Mouse (Mus musculus): ENCODE measurements around the gene Tgfbi. TPM values are rescaled to one million over a fixed set of nuclear protein-coding genes. Genes with fewer than 3 reads are reported as not detected.

Gene Tgfbi
- polyA plus RNA-seq, 1 experiment from 2014 or later = 64.4 TPM

- peak overlapping the region; percentile 53 for H3K27ac ChIP-seq (replicated peaks)
- H3K36me3 ChIP-seq = peaks cover 12% of the 10 kb centered on the region
- H3K4me1 ChIP-seq = peaks cover 17% of the 10 kb centered on the region
- ATAC-seq (ENCODE audit: insufficient number of reproducible peaks, low FRiP score, low TSS enrichment, low read depth) = peak; percentile 60
- H3K9ac ChIP-seq = no peak overlapping the region
- WGBS = 11% methylated on average over 7 of the region's 7 CpGs
- no peaks in the 10 kb centered on the region for H3K9me3 ChIP-seq (replicated peaks)
- no peak overlapping the region for H3K4me3 ChIP-seq (replicated peaks)
- H3K4me2 ChIP-seq (replicated peaks) = no peak overlapping the region
- no peaks in the 10 kb centered on the region for H3K27me3 ChIP-seq
Measured at GRCm38 (mm10) chr13:56634139-56634615, 24.9 kb downstream of the Tgfbi start.

- Histone ChIP-seq H3K4me3 (replicated peaks) (no peak overlapping the region), H3K36me3 (peaks cover 12% of the 10 kb centered on the region), H3K27ac (replicated peaks) (peak overlapping the region; percentile 53), H3K4me1 (peaks cover 17% of the 10 kb centered on the region), H3K9me3 (replicated peaks) (no peaks in the 10 kb centered on the region), H3K27me3 (no peaks in the 10 kb centered on the region), H3K4me2 (replicated peaks) (no peak overlapping the region), H3K9ac (no peak overlapping the region)
- WGBS = 10% methylated on average over 7 of the region's 7 CpGs
- ATAC-seq (ENCODE audit: insufficient number of reproducible peaks, low FRiP score, low TSS enrichment, low read depth) = peak; percentile 31
Measured at GRCm38 (mm10) chr13:56634920-56635319, 25.6 kb downstream of the Tgfbi start.

GRCm38 (mm10) chr13:56637027-56637426 lies 27.7 kb downstream of the Tgfbi start:
- Histone ChIP-seq H3K27me3 (no peaks in the 10 kb centered on the region), H3K36me3 (peaks cover 5% of the 10 kb centered on the region)

GRCm38 (mm10) chr13:56641746-56642145 lies 32.4 kb downstream of the Tgfbi start:
- Histone ChIP-seq H3K4me2 (replicated peaks) (no peak overlapping the region), H3K4me3 (replicated peaks) (no peak overlapping the region), H3K27me3 (no peaks in the 10 kb centered on the region), H3K4me1 (no peaks in the 10 kb centered on the region), H3K9me3 (replicated peaks) (no peaks in the 10 kb centered on the region), H3K27ac (replicated peaks) (no peak overlapping the region), H3K9ac (no peak overlapping the region), H3K36me3 (no peaks in the 10 kb centered on the region)
- WGBS = 89% methylated on average over 2 of the region's 2 CpGs
- 0 out of 2 replicates have a peak, but pooled peaks have one; percentile 43 for ATAC-seq (ENCODE audit: insufficient number of reproducible peaks, low FRiP score, low TSS enrichment, low read depth)

More at GRCm38 (mm10) chr13:56637027-56637426, 27.7 kb downstream of the Tgfbi start:
- Histone ChIP-seq H3K4me2 (replicated peaks) (no peak overlapping the region), H3K9ac (no peak overlapping the region), H3K27ac (replicated peaks) (no peak overlapping the region), H3K9me3 (replicated peaks) (no peaks in the 10 kb centered on the region), H3K4me1 (peaks cover 17% of the 10 kb centered on the region), H3K4me3 (replicated peaks) (no peak overlapping the region)
- no peak for ATAC-seq (ENCODE audit: insufficient number of reproducible peaks, low FRiP score, low TSS enrichment, low read depth)
- WGBS = 91% methylated on average over 8 of the region's 8 CpGs

- Histone ChIP-seq H3K36me3 (no peaks in the 10 kb centered on the region), H3K9me3 (replicated peaks) (no peaks in the 10 kb centered on the region), H3K9ac (no peak overlapping the region), H3K4me1 (peaks cover 14% of the 10 kb centered on the region), H3K27me3 (no peaks in the 10 kb centered on the region), H3K4me3 (replicated peaks) (no peak overlapping the region), H3K27ac (replicated peaks) (no peak overlapping the region), H3K4me2 (replicated peaks) (no peak overlapping the region)
- no peak for ATAC-seq (ENCODE audit: insufficient number of reproducible peaks, low FRiP score, low TSS enrichment, low read depth)
- whole genome bisulfite sequencing = 69% methylated on average over 3 of the region's 3 CpGs
Measured at GRCm38 (mm10) chr13:56644031-56644430, 34.7 kb downstream of the Tgfbi start.

- Histone ChIP-seq H3K4me2 (replicated peaks) (no peak overlapping the region), H3K36me3 (no peaks in the 10 kb centered on the region), H3K4me1 (peaks cover 14% of the 10 kb centered on the region), H3K9me3 (replicated peaks) (no peaks in the 10 kb centered on the region), H3K27ac (replicated peaks) (no peak overlapping the region), H3K9ac (no peak overlapping the region), H3K4me3 (replicated peaks) (no peak overlapping the region), H3K27me3 (no peaks in the 10 kb centered on the region)
- WGBS = 86% methylated on average over 6 of the region's 6 CpGs
- no peak for ATAC-seq (ENCODE audit: insufficient number of reproducible peaks, low FRiP score, low TSS enrichment, low read depth)
Measured at GRCm38 (mm10) chr13:56645744-56646143, 36.4 kb downstream of the Tgfbi start.

- no peak overlapping the region for H3K4me3 ChIP-seq (replicated peaks)
- ATAC-seq (ENCODE audit: insufficient number of reproducible peaks, low FRiP score, low TSS enrichment, low read depth) = peak; percentile 51; the same call in 1 of the 2 replicates
- peak overlapping the region; percentile 68 for H3K27ac ChIP-seq (replicated peaks)
- H3K4me1 ChIP-seq = peaks cover 24% of the 10 kb centered on the region
- H3K27me3 ChIP-seq = no peaks in the 10 kb centered on the region
- H3K9ac ChIP-seq = no peak overlapping the region
- H3K9me3 ChIP-seq (replicated peaks) = no peaks in the 10 kb centered on the region
- no peaks in the 10 kb centered on the region for H3K36me3 ChIP-seq
- 67% methylated on average over 10 of the region's 10 CpGs for WGBS
- H3K4me2 ChIP-seq (replicated peaks) = no peak overlapping the region
Measured at GRCm38 (mm10) chr13:56647597-56648405, 38.5 kb downstream of the Tgfbi start.

GRCm38 (mm10) chr13:56650020-56650419 lies 40.7 kb downstream of the Tgfbi start:
- Histone ChIP-seq H3K4me2 (replicated peaks) (no peak overlapping the region), H3K27me3 (no peaks in the 10 kb centered on the region), H3K9me3 (replicated peaks) (no peaks in the 10 kb centered on the region), H3K4me1 (peaks cover 44% of the 10 kb centered on the region), H3K9ac (no peak overlapping the region), H3K36me3 (no peaks in the 10 kb centered on the region), H3K27ac (replicated peaks) (no peak overlapping the region), H3K4me3 (replicated peaks) (no peak overlapping the region)
- 86% methylated on average over 2 of the region's 2 CpGs for WGBS
- ATAC-seq (ENCODE audit: insufficient number of reproducible peaks, low FRiP score, low TSS enrichment, low read depth) = no peak

- Histone ChIP-seq H3K4me1 (peaks cover 44% of the 10 kb centered on the region), H3K9ac (no peak overlapping the region), H3K4me2 (replicated peaks) (no peak overlapping the region), H3K36me3 (no peaks in the 10 kb centered on the region), H3K9me3 (replicated peaks) (no peaks in the 10 kb centered on the region), H3K27ac (replicated peaks) (0 out of 2 replicates have a peak overlapping the region, but pooled peaks have one; percentile 18), H3K4me3 (replicated peaks) (no peak overlapping the region), H3K27me3 (no peaks in the 10 kb centered on the region)
- 12% methylated on average over 8 of the region's 8 CpGs for WGBS
- ATAC-seq (ENCODE audit: insufficient number of reproducible peaks, low FRiP score, low TSS enrichment, low read depth) = no peak
Measured at GRCm38 (mm10) chr13:56652381-56652780, 43.1 kb downstream of the Tgfbi start.

- H3K27ac ChIP-seq (replicated peaks) = peak overlapping the region; percentile 55; the same call in 1 of the 2 replicates
Measured at GRCm38 (mm10) chr13:56654176-56654575, 44.9 kb downstream of the Tgfbi start.

GRCm38 (mm10) chr13:56657946-56658512 lies 48.7 kb downstream of the Tgfbi start:
- H3K9ac ChIP-seq = no peak overlapping the region
- H3K4me1 ChIP-seq = peaks cover 32% of the 10 kb centered on the region
- H3K36me3 ChIP-seq = no peaks in the 10 kb centered on the region
- no peaks in the 10 kb centered on the region for H3K27me3 ChIP-seq
- no peak for ATAC-seq (ENCODE audit: insufficient number of reproducible peaks, low FRiP score, low TSS enrichment, low read depth)
- H3K9me3 ChIP-seq (replicated peaks) = no peaks in the 10 kb centered on the region
- H3K4me2 ChIP-seq (replicated peaks) = no peak overlapping the region
- no peak overlapping the region for H3K27ac ChIP-seq (replicated peaks)
- 37% methylated on average over 7 of the region's 7 CpGs for WGBS
- no peak overlapping the region for H3K4me3 ChIP-seq (replicated peaks)

More at GRCm38 (mm10) chr13:56654176-56654575, 44.9 kb downstream of the Tgfbi start:
- ATAC-seq (ENCODE audit: insufficient number of reproducible peaks, low FRiP score, low TSS enrichment, low read depth) = no peak
- Histone ChIP-seq H3K4me1 (peaks cover 43% of the 10 kb centered on the region), H3K4me3 (replicated peaks) (no peak overlapping the region), H3K36me3 (no peaks in the 10 kb centered on the region), H3K4me2 (replicated peaks) (no peak overlapping the region), H3K9ac (no peak overlapping the region), H3K9me3 (replicated peaks) (no peaks in the 10 kb centered on the region), H3K27me3 (no peaks in the 10 kb centered on the region)
- WGBS = 65% methylated on average over 5 of the region's 5 CpGs
